Mouse (Mus musculus) liver, adult 2 months (tissue): ENCODE results near the gene Fgfr2. TPM values are rescaled to one million over a fixed set of nuclear protein-coding genes. Genes with fewer than 3 reads are reported as not detected.

Experiments used
- DNase-seq: peaks from one replicate; pipeline ENCODE4 v3.0.0-alpha.2; 2011; ENCODE audit warnings: low read depth, low spot score; ENCODE audit errors: extremely low read depth
- H3K27ac ChIP-seq: fragments of 200-500 bp; replicated peaks from 2 replicates; pipeline ENCODE4 v1.5.1; 2012; ENCODE audit warnings: low read depth, mild to moderate bottlenecking, control low read depth, inconsistent platforms, low read length; ENCODE audit not compliant: insufficient read depth
- H3K27me3 ChIP-seq: fragments of 200-500 bp; 2 replicates; pipeline ENCODE4 v1.6.1; 2012; ENCODE audit warnings: mild to moderate bottlenecking, moderate library complexity, low read length, inconsistent platforms; ENCODE audit not compliant: control insufficient read depth, insufficient read depth
- H3K36me3 ChIP-seq: fragments of 200-500 bp; 2 replicates; pipeline ENCODE4 v1.6.1; 2012; ENCODE audit warnings: low read length, inconsistent platforms; ENCODE audit not compliant: control insufficient read depth, insufficient read depth
- H3K4me1 ChIP-seq: fragments of 200-500 bp; 2 replicates; pipeline ENCODE4 v1.6.1; 2011; ENCODE audit warnings: low read length; ENCODE audit not compliant: control insufficient read depth, insufficient read depth
- H3K4me3 ChIP-seq: fragments of 200-500 bp; 2 replicates; pipeline ENCODE4 v1.5.1; 2011; ENCODE audit warnings: low read depth, mild to moderate bottlenecking, control low read depth, low read length, moderate library complexity; ENCODE audit not compliant: insufficient read depth
- H3K79me2 ChIP-seq: fragments of 200-500 bp; 2 replicates; pipeline ENCODE4 v1.6.1; 2012; ENCODE audit warnings: inconsistent platforms, mild to moderate bottlenecking, low read length, moderate library complexity; ENCODE audit not compliant: control insufficient read depth, insufficient read depth
- H3K9ac ChIP-seq: fragments of 200-500 bp; 2 replicates; pipeline ENCODE4 v1.6.1; 2012; ENCODE audit warnings: low read depth, mild to moderate bottlenecking, control low read depth, inconsistent platforms, low read length
- CTCF ChIP-seq: fragments of 200-500 bp; IDR thresholded peaks from 2 replicates; pipeline ENCODE4 v1.5.1; 2011; ENCODE audit warnings: low read depth, low read length, control low read depth
- POLR2A ChIP-seq: fragments of 200-500 bp; IDR thresholded peaks from 2 replicates; pipeline ENCODE4 v1.6.1; 2011; ENCODE audit warnings: low read length, control low read depth; ENCODE audit not compliant: insufficient read depth; ENCODE audit errors: extremely low read depth
- WGBS: fragments of 180-500 bp; shearing (Covaris S2); methylation state at CpG from one replicate; pipeline ENCODE4 v1.1.7; 2018; 5-methylcytosine and 5-hydroxymethylcytosine counted together
- polyA plus RNA-seq: library from polyadenylated mRNA; depleted of rRNA; stranded (reverse); fragments of >200 nt; gene quantifications from 2 replicates; pipeline ENCODE4 v1.2.3, GENCODE M21; 2012
- total RNA-seq: library from RNA; depleted of rRNA; stranded (reverse); fragments of >200 nt; gene quantifications from 2 replicates; pipeline ENCODE4 v1.2.3, GENCODE M21; 2014

The Fgfr2 gene
- total and polyA plus RNA-seq, 2 experiments = 16.7 to 35.2 TPM

GRCm38 (mm10) chr7:132615346-132615745, 507.8 kb downstream of the Fgfr2 start:
- H3K27ac ChIP-seq = no peak overlapping the region
- no peaks in the 10 kb centered on the region for H3K27me3 ChIP-seq
- peaks cover 2% of the 10 kb centered on the region; the same call in 1 of the 2 replicates for H3K79me2 ChIP-seq
- no peak overlapping the region for H3K4me3 ChIP-seq
- DNase-seq = peak; percentile 92
- 8% methylated on average over 3 of the region's 3 CpGs for WGBS
- no peak for TF ChIP-seq POLR2A
- no peak for TF ChIP-seq CTCF
- no peaks in the 10 kb centered on the region for H3K36me3 ChIP-seq
- H3K4me1 ChIP-seq = peaks cover 13% of the 10 kb centered on the region
- H3K9ac ChIP-seq = no peak overlapping the region

DNA sequence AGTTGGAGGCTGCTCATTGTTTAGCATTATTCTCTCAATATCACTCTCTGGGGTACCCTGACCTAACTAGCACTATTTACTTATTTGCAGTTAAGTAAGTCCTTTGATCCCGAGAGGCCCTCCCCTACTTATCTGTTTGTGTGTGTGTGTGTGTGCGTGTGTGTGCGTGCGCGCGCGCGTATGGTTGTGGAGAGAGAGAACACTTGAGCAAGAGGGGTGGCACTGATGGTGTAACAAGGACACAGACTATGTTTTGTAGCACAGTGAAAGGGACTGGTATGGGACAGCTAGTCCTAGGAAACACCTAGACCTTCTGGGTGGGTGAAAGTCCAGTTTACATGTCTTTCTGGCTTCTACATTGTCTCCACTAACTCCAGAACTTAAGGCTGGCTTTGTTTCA, 511.6 kb downstream of the Fgfr2 start:
- Histone ChIP-seq H3K27ac (peak overlapping the region; percentile 53), H3K4me3 (peak overlapping the region; percentile 87; the same call in 1 of the 2 replicates), H3K27me3 (no peaks in the 10 kb centered on the region), H3K4me1 (peaks cover 4% of the 10 kb centered on the region), H3K79me2 (peaks cover 2% of the 10 kb centered on the region; the same call in 1 of the 2 replicates), H3K36me3 (no peaks in the 10 kb centered on the region), H3K9ac (peak overlapping the region; percentile 21; the same call in 1 of the 2 replicates)
- no peak for TF ChIP-seq POLR2A
- TF ChIP-seq CTCF = no peak
- peak; percentile 77 for DNase-seq
- whole genome bisulfite sequencing = 65% methylated on average over 8 of the region's 8 CpGs

- Histone ChIP-seq H3K9ac (peak within 1 kb of the TSS; percentile 80), H3K27ac (peak within 1 kb of the TSS; percentile 67), H3K36me3 (no peaks in the 10 kb centered on the region), H3K4me3 (peak within 1 kb of the TSS; percentile 87), H3K27me3 (no peaks in the 10 kb centered on the region), H3K79me2 (peaks cover 2% of the 10 kb centered on the region; the same call in 1 of the 2 replicates), H3K4me1 (peaks cover 2% of the 10 kb centered on the region; the same call in 1 of the 2 replicates)
- WGBS = 7% methylated on average over 44 of the region's 44 CpGs
- TF ChIP-seq POLR2A (0 out of 2 replicates have a peak, but pooled peaks have one; percentile 47), CTCF (no peak)
- peak; percentile 64 for DNase-seq
These were observed 512.5 kb downstream of the Fgfr2 start, which contains the start of gene Lhpp for GRCm38 (mm10) chr7:132610468-132611318. Lhpp (plus strand) TSS chr7:132610638.

GRCm38 (mm10) chr7:132608316-132609020, 514.7 kb downstream of the Fgfr2 start:
- no peak for DNase-seq
- Histone ChIP-seq H3K4me3 (no peak overlapping the region), H3K79me2 (peaks cover 2% of the 10 kb centered on the region; the same call in 1 of the 2 replicates), H3K27me3 (no peaks in the 10 kb centered on the region), H3K36me3 (no peaks in the 10 kb centered on the region), H3K4me1 (no peaks in the 10 kb centered on the region), H3K9ac (no peak overlapping the region), H3K27ac (no peak overlapping the region)
- no peak for TF ChIP-seq CTCF
- no peak for TF ChIP-seq POLR2A
- 93% methylated on average over 4 of the region's 4 CpGs for WGBS

DNA sequence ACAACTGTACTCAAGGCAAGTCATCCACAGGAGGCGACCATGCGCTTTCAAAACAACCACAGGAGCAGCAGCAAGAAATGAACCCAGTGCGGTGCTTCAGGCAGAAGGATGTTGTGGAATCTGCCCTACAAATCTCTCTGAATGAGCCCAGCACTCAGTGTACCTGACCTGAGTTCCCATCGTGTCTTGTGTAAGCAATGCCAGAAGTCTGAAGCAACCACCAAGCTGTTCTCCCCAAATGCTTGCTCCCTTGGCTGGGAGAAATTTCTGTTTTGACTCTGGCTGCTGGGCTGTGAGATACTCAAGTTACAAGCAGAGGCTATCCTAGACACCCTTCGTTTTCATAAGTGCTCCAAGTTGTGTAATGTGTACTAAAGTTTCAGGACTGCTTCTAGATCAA, 517.5 kb downstream of the Fgfr2 start:
- H3K36me3 ChIP-seq = no peaks in the 10 kb centered on the region
- TF ChIP-seq CTCF (no peak), POLR2A (no peak)
- no peak overlapping the region for H3K4me3 ChIP-seq
- no peak for DNase-seq
- no peaks in the 10 kb centered on the region for H3K4me1 ChIP-seq
- H3K27me3 ChIP-seq = peaks cover 6% of the 10 kb centered on the region; the same call in 1 of the 2 replicates
- no peak overlapping the region for H3K9ac ChIP-seq
- no peak overlapping the region for H3K27ac ChIP-seq
- 49% methylated on average over 5 of the region's 5 CpGs for WGBS
- no peaks in the 10 kb centered on the region for H3K79me2 ChIP-seq
